Mouse (Mus musculus): ENCODE measurements around the gene Dcaf6. TPM values are rescaled to one million over a fixed set of nuclear protein-coding genes. Genes with fewer than 3 reads are reported as not detected.
"Not testable (repeated sequence)": the region's sequence is repeated elsewhere in the genome, so short reads cannot be mapped to it uniquely, and the experiment has no call there.

The Dcaf6 gene
- polyA plus RNA-seq, 1 experiment: 45.6 TPM

- WGBS: 93% methylated on average over 3 of the region's 3 CpGs
- no peaks in the 10 kb centered on the region for H3K4me1 ChIP-seq (ENCODE audit: control insufficient read depth, insufficient read depth, low read length)
- TF ChIP-seq POLR2A (IDR thresholded peaks at IDR 0.05; ENCODE audit: borderline replicate concordance, control insufficient read depth, low read depth, low read length) (no peak), CTCF (IDR thresholded peaks at IDR 0.05; ENCODE audit: control insufficient read depth, insufficient read depth, low read length) (no peak)
Measured at GRCm38 (mm10) chr1:165365057-165365456, 95.2 kb downstream of the Dcaf6 start.

DNA sequence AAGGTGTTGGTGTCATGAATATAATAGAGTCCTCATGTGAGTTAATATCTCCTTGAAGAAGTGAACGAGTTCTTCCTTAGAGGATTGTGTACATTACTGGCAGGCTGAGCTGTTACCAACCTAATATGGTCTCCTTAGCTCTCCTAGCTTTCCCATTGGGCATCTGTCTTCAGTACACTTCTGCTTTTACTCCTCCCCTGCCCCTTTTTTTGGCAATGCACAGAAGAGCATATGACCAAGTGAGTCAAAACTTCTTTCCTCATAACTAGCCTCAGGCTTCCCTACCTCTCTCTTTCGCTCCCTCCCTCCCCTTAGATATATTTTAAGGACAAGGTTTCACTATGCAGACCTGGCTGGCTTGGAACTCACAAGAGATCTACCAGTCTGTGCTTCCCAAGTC, 97.0 kb downstream of the Dcaf6 start:
- Histone ChIP-seq H3K4me1 (ENCODE audit: control insufficient read depth, insufficient read depth, low read length) (no peaks in the 10 kb centered on the region), H3K27ac (ENCODE audit: control insufficient read depth, insufficient read depth, low read depth, low read length, poor library complexity) (no peak overlapping the region), H3K4me3 (replicated peaks; ENCODE audit: control insufficient read depth, low read depth, low read length) (no peak overlapping the region)
- 71% methylated on average over 2 of the region's 2 CpGs for WGBS
- no peak for TF ChIP-seq POLR2A (IDR thresholded peaks at IDR 0.05; ENCODE audit: borderline replicate concordance, control insufficient read depth, low read depth, low read length)
- no peak for TF ChIP-seq CTCF (IDR thresholded peaks at IDR 0.05; ENCODE audit: control insufficient read depth, insufficient read depth, low read length)

More at GRCm38 (mm10) chr1:165365057-165365456, 95.2 kb downstream of the Dcaf6 start:
- Histone ChIP-seq H3K27ac (ENCODE audit: control insufficient read depth, insufficient read depth, low read depth, low read length, poor library complexity) (no peak overlapping the region), H3K4me3 (replicated peaks; ENCODE audit: control insufficient read depth, low read depth, low read length) (no peak overlapping the region)

DNA sequence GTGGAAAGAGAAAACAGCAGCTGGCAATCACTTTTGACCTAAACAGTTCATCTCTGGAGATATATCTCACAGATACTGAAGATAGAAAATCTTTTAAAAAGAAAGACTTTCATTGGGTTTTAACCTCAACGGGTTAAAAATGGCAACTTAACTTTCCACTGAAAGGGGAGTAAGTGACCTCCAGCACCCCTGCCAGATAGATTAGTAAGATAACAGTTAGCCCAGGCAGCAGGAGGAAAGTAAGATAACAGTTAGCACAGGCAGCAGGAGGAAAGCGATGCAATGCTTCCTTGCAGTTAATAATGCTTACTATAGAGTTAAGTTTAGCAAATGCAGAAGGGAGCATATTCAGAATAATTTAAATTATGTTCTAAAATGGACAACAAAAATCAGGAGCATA, 103.9 kb downstream of the Dcaf6 start:
- no peak overlapping the region for H3K4me3 ChIP-seq (replicated peaks; ENCODE audit: control insufficient read depth, low read depth, low read length)
- no peak for TF ChIP-seq POLR2A (IDR thresholded peaks at IDR 0.05; ENCODE audit: borderline replicate concordance, control insufficient read depth, low read depth, low read length)
- no peak for TF ChIP-seq CTCF (IDR thresholded peaks at IDR 0.05; ENCODE audit: control insufficient read depth, insufficient read depth, low read length)
- no peak overlapping the region for H3K27ac ChIP-seq (ENCODE audit: control insufficient read depth, insufficient read depth, low read depth, low read length, poor library complexity)
- WGBS: 17% methylated on average over 2 of the region's 2 CpGs
- H3K4me1 ChIP-seq (ENCODE audit: control insufficient read depth, insufficient read depth, low read length): no peaks in the 10 kb centered on the region

DNA sequence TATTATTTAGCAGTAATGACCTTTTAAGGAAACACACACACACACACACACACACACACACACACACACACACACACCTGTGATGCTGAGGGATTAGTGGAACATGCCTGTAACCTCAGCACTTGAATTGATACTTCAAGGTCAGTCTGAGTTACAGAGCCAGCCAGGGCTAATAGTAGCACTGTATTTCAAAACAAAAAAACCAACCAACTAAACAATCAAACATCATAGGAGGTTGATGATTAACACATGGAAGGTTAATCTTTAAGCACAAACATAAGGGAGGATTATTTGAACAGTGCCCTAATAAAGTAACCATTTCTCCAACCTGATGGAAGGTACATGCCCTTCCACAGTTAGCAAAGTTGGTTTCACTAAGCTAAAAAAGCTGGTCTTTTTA, 111.6 kb downstream of the Dcaf6 start:
- H3K4me1 ChIP-seq (ENCODE audit: control insufficient read depth, insufficient read depth, low read length): no peaks in the 10 kb centered on the region
- TF ChIP-seq POLR2A (IDR thresholded peaks at IDR 0.05; ENCODE audit: borderline replicate concordance, control insufficient read depth, low read depth, low read length): no peak
- no peak for TF ChIP-seq CTCF (IDR thresholded peaks at IDR 0.05; ENCODE audit: control insufficient read depth, insufficient read depth, low read length)
- no peak overlapping the region for H3K4me3 ChIP-seq (replicated peaks; ENCODE audit: control insufficient read depth, low read depth, low read length)
- no peak overlapping the region for H3K27ac ChIP-seq (ENCODE audit: control insufficient read depth, insufficient read depth, low read depth, low read length, poor library complexity)

DNA sequence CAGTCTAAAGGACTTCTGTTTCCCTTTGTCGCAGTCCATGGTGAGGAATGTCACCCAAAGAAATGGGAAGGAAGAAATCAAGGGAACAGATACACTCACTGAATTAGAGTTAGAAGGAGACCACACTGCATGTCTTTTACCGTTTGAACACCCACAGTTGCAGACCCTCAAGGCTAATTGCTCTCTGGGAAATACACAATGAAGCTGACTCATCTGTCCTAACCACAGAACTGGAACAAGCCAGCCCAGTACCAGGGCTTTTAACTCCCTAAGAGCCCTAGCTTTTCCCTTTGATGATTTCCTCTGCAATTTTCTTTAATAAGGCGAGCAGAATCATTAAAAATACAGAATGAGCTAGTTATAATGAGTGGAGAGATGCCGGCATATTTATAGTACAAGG, 115.8 kb downstream of the Dcaf6 start:
- Histone ChIP-seq H3K27ac (ENCODE audit: control insufficient read depth, insufficient read depth, low read depth, low read length, poor library complexity) (no peak overlapping the region), H3K4me1 (ENCODE audit: control insufficient read depth, insufficient read depth, low read length) (no peaks in the 10 kb centered on the region), H3K4me3 (replicated peaks; ENCODE audit: control insufficient read depth, low read depth, low read length) (no peak overlapping the region)
- WGBS: 36% methylated on average over 4 of the region's 4 CpGs
- TF ChIP-seq POLR2A (IDR thresholded peaks at IDR 0.05; ENCODE audit: borderline replicate concordance, control insufficient read depth, low read depth, low read length): no peak
- TF ChIP-seq CTCF (IDR thresholded peaks at IDR 0.05; ENCODE audit: control insufficient read depth, insufficient read depth, low read length): no peak

DNA sequence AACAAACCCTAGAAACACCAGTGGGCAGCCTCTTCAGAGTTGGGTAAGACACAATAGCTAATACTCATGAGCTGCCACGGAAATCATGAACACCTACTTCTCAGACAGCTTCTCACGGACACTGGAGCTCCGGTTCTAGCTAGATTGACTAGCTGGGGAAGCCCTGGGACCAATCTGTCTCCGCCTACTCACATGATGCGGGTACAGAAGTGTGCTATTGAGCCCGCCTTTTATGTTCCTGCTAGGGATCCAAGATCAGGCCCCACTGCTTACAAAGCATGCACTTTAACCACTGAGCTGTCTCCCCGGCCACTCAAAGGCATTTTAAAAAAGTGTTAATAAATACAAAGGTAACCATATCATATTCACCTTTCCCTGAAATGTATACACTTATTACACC, 118.1 kb downstream of the Dcaf6 start:
- WGBS: 86% methylated on average over 7 of the region's 7 CpGs

GRCm38 (mm10) chr1:165332797-165333196, 127.5 kb downstream of the Dcaf6 start:
- TF ChIP-seq POLR2A (IDR thresholded peaks at IDR 0.05; ENCODE audit: borderline replicate concordance, control insufficient read depth, low read depth, low read length) (no peak), CTCF (IDR thresholded peaks at IDR 0.05; ENCODE audit: control insufficient read depth, insufficient read depth, low read length) (no peak)
- 51% methylated on average over 3 of the region's 3 CpGs for WGBS

More for the DNA sequence above, 118.1 kb downstream of the Dcaf6 start:
- H3K4me1 ChIP-seq (ENCODE audit: control insufficient read depth, insufficient read depth, low read length): no peaks in the 10 kb centered on the region; the same call in 1 of the 2 replicates
- no peak for TF ChIP-seq POLR2A (IDR thresholded peaks at IDR 0.05; ENCODE audit: borderline replicate concordance, control insufficient read depth, low read depth, low read length)
- no peak for TF ChIP-seq CTCF (IDR thresholded peaks at IDR 0.05; ENCODE audit: control insufficient read depth, insufficient read depth, low read length)
- no peak overlapping the region for H3K27ac ChIP-seq (ENCODE audit: control insufficient read depth, insufficient read depth, low read depth, low read length, poor library complexity)
- no peak overlapping the region for H3K4me3 ChIP-seq (replicated peaks; ENCODE audit: control insufficient read depth, low read depth, low read length)

DNA sequence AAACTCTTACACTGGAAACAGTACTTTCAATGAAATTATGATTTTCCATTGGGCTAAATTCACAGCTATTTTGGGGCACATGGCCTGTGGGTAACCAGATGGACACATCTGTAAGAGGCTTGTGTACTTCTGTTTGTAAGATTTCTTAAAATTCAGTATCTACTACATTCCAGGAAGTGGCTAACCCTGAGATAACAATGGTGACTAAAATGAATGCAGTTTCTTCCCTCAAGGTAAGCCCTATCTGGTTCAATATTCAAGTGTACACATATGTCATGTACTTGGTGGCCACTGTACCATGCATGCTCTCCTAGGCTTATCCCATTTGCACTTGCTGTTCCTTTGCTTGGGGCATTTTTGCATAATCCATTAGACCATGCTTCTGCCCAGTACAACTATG, 129.4 kb downstream of the Dcaf6 start:
- Histone ChIP-seq H3K27ac (ENCODE audit: control insufficient read depth, insufficient read depth, low read depth, low read length, poor library complexity) (no peak overlapping the region), H3K4me1 (ENCODE audit: control insufficient read depth, insufficient read depth, low read length) (no peaks in the 10 kb centered on the region; the same call in 1 of the 2 replicates), H3K4me3 (replicated peaks; ENCODE audit: control insufficient read depth, low read depth, low read length) (no peak overlapping the region)
- TF ChIP-seq CTCF (IDR thresholded peaks at IDR 0.05; ENCODE audit: control insufficient read depth, insufficient read depth, low read length) (no peak), POLR2A (IDR thresholded peaks at IDR 0.05; ENCODE audit: borderline replicate concordance, control insufficient read depth, low read depth, low read length) (no peak)

More at GRCm38 (mm10) chr1:165332797-165333196, 127.5 kb downstream of the Dcaf6 start:
- no peaks in the 10 kb centered on the region; the same call in 1 of the 2 replicates for H3K4me1 ChIP-seq (ENCODE audit: control insufficient read depth, insufficient read depth, low read length)
- no peak overlapping the region for H3K27ac ChIP-seq (ENCODE audit: control insufficient read depth, insufficient read depth, low read depth, low read length, poor library complexity)
- no peak overlapping the region for H3K4me3 ChIP-seq (replicated peaks; ENCODE audit: control insufficient read depth, low read depth, low read length)

DNA sequence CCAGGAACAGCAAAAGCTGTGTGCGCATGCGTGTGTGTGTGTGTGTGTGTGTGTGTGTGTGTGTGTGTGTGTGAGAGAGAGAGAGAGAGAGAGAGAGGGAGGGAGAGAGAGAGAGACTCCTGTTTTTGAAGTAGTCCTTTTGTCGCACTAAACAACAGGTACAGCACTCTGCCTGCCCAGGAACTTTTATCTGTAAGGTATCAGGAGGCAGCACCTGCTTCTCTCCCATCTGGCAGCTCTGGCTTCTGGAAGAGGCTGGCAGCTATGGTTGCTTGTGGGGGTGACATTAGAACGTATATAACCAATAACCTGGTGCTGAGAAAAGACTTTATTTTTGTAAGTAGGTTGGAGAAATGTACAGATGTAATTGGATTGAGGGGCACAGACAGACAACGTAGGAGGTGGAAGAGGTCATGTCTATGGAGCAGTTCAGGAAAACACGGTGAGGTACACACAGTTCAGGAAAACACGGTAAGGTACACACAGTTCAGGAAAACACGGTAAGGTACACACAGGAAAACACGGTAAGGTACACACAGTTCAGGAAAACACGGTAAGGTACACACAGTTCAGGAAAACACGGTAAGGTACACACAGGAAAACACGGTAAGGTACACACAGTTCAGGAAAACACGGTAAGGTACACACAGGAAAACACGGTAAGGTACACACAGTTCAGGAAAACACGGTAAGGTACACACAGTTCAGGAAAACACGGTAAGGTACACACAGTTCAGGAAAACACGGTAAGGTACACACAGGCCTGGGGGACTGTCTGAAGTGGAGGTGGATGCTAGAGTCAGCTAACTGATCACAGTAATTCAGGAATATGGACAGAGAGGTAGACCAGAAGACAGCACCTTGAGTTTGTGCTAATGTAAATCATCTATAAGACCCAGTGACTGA, 131.6 kb downstream of the Dcaf6 start:
- not testable (repeated sequence) for H3K27ac ChIP-seq (ENCODE audit: control insufficient read depth, insufficient read depth, low read depth, low read length, poor library complexity); H3K4me3 ChIP-seq (replicated peaks; ENCODE audit: control insufficient read depth, low read depth, low read length); H3K4me1 ChIP-seq (ENCODE audit: control insufficient read depth, insufficient read depth, low read length)
- 91% methylated on average over 17 of the region's 17 CpGs for WGBS

Measured in bone marrow, adult 2 months (tissue).